Mouse (Mus musculus) ES-E14 (cell line): ENCODE data around the gene Hltf.

ENCODE experiments used
- CHD2 ChIP-seq: IDR thresholded peaks from 2 replicates; pipeline ENCODE4 v1.6.1; 2014; ENCODE audit warnings: mild to moderate bottlenecking, low read depth, low read length, inconsistent platforms
- HCFC1 ChIP-seq: IDR thresholded peaks from 2 replicates; pipeline ENCODE4 v1.6.1; 2012; ENCODE audit warnings: low read length, inconsistent platforms, borderline replicate concordance; ENCODE audit not compliant: insufficient read depth
- MAFK ChIP-seq: IDR thresholded peaks from 2 replicates; pipeline ENCODE4 v1.6.1; 2014; ENCODE audit warnings: mild to moderate bottlenecking, low read depth, low read length, inconsistent platforms; ENCODE audit not compliant: insufficient read depth
- ZC3H11A ChIP-seq: IDR thresholded peaks from 2 replicates; pipeline ENCODE4 v1.6.1; 2012; ENCODE audit warnings: low read depth, mild to moderate bottlenecking, inconsistent platforms, low read length, borderline replicate concordance
- ZNF384 ChIP-seq: IDR thresholded peaks from 2 replicates; pipeline ENCODE4 v1.6.1; 2012; ENCODE audit warnings: low read depth, low read length, inconsistent platforms

DNA sequence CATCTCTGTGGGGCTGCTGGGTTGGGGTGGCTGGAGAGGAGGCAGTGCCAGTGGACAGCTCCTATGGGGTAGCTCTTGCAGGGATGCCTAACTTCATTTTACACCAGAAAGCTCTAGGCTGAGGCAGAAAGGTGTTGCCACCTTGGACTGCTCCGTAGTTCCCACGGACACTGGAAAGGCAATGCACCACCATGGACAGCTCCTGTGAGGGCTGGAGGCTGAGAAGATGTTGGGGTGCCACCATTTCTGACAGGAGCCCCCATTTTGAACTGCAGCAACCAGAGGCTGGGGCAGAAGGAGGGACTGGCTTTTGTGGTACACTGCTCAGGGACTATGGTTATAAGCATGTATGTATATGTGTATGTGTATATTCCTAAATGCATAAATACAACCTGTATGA, 54.3 kb downstream of the Hltf start:
- TF ChIP-seq ZC3H11A (no peak), ZNF384 (no peak), HCFC1 (no peak), MAFK (no peak), CHD2 (no peak)
